Mouse (Mus musculus): ENCODE measurements around the gene Cdhr4. TPM values are rescaled to one million over a fixed set of nuclear protein-coding genes. Genes with fewer than 3 reads are reported as not detected.

Gene Cdhr4
- 0.45 and 0.70 TPM in 2 replicates for polyA plus RNA-seq (2015; fragmentation: Nextera tagmentation; extraction: Ambion mirVana)

GRCm38 (mm10) chr9:107992197-107992596, at the start of gene Cdhr4:
Gene Cdhr4 (plus strand): TSS chr9:107992497.

DNA sequence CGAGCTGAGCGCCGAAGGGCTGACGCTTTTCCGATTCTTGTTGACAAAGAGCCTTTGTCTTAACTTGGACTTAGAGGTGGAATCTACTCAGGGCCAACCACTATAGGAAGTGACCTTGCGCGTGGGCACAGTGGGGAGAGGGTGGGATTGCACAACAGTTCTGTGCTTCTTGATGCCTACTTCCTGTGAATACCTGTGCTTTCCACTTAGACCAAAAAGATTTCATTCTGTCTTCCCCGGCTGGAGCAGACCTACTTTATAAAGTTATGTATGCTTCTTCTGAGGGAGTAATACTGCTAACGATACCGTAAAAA, 42.4 kb upstream of the Cdhr4 start, which contains the start of gene Traip:
Traip (plus strand) TSS at position 215 of the 314 bp plus-strand sequence.

GRCm38 (mm10) chr9:107975399-107976386, 16.6 kb upstream of the Cdhr4 start, which contains the start of gene Uba7:
Gene Uba7 (plus strand): TSS chr9:107975505.

DNA sequence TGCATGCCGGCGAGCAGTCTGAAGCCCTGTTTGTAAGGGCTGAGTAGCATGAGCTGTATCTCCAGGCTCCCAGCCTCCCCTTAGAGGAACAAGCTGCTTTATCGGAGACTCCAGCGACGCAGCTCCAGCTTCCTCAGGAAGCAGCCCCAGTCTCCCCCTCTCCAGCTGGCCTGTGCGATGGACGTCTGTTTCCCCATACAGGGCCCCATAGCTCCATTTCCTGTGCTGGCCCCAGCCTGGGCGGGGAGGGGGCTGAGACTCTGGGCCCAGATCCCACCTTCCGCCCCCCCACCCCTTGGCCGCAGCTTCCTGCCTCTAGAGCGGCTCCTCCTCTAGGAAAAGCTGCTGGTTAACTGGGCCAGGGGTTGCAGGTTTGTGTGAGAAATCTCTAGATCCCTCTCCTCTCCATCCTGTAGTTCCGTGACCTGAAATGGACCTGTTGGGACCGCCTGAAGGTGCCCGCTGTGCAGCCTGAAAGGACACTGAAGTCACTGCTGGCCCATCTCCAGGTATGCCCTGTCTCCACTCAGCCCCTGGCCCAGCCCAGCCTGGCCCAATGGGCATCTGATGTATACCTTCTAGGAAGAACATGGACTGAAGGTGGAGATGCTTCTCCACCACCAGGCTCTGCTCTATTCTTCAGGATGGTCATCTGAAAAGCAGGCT, 9.5 kb upstream of the Cdhr4 start, which contains the start of gene Gm20661:
Gm20661 (plus strand) TSS at position 378 of the 666 bp plus-strand sequence.

GRCm38 (mm10) chr9:107985131-107986119, 6.9 kb upstream of the Cdhr4 start, which contains the start of gene Inka1:
Gene Inka1 (minus strand): TSS chr9:107985879.

GRCm38 (mm10) chr9:107996049-107996448, 3.8 kb downstream of the Cdhr4 start, which contains the start of gene Gm20662:
Gene Gm20662 (plus strand): TSS chr9:107996349.

DNA sequence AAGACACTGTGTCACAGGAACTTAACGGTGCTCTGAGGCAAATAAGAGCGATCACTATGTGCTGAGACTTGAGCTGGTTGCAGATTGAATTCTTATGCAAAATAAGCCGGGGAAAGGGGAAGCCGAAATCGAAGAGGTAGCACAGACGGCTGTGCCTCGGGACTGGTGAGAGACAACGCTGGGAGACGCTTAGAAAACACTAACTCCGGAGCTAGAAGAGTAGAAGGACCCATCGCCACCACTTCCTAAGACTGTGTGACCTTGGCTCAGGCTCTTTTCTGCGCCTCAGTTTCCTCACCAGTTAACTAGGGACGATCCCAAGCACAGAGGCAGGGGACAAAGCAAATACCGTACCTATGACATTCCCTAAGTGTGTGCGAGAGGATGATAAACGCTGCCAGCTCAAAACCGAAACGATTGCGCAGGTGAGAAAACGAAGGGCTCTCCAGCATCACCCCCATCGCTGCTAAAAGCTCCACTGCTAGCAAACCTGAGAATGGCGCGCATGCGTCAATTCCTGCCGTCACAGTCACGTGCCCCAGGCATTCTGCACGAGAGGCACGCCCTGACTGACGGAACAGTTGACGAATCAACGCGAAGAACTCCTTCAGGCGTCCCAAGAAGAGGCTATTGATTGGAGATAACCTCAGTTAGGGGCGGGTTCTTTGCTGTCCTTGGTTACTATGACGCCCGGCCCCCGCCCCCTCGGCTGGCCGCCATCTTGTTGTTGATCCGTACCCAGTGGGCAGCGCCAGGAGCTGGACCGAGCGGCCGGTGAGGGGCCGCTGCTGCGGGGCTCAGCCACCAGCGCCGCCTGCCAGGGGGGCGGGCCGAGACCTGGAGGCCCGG, 9.8 kb downstream of the Cdhr4 start, which contains the start of gene Ip6k1:
Ip6k1 (plus strand) TSS at position 580 of the 849 bp plus-strand sequence.

DNA sequence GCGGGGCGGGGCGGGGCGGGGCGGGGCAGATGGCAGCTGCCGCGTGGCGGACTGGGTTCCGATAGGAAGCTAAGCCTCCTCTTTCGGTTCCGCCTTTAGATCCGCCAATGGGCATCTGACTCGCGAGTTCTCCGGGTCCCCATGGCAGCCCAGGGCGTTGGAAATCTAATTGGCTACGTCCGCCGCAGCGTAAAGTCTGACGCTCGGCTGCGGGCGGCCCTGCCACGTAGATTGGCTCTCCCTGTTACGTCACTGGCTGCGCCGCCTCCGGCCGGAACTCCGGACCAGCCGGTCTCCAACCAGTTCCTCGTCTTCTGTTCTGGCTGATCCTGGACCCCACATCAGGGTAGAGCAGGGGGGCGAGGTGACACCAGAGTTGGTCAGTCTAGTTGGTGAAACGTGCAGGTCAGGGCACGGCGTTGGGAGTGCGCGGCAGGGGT, 56.7 kb downstream of the Cdhr4 start, which contains the start of gene Gmppb:
Gmppb (plus strand) TSS at position 227 of the 440 bp plus-strand sequence.

Other genes with a start within 250 kb of the Cdhr4 start
- gene Rbm5, start 221.5 kb upstream of the Cdhr4 start, polyA plus RNA-seq (2015; fragmentation: Nextera tagmentation; extraction: Ambion mirVana) = 81.2 and 82.1 TPM in 2 replicates
- gene Rbm6, start 119.3 kb upstream of the Cdhr4 start, polyA plus RNA-seq (2015; fragmentation: Nextera tagmentation; extraction: Ambion mirVana) = 31.5 and 34.2 TPM in 2 replicates
- gene Mon1a, start 104.3 kb upstream of the Cdhr4 start, polyA plus RNA-seq (2015; fragmentation: Nextera tagmentation; extraction: Ambion mirVana) = 10.4 and 11.5 TPM in 2 replicates
- 7.8 and 9.4 TPM in 2 replicates for gene Mst1r, start 85.6 kb upstream of the Cdhr4 start, polyA plus RNA-seq (2015; fragmentation: Nextera tagmentation; extraction: Ambion mirVana)
- gene Actl11, start 64.0 kb upstream of the Cdhr4 start, polyA plus RNA-seq (2015; fragmentation: Nextera tagmentation; extraction: Ambion mirVana) = not detected in 2 replicates
- gene Camkv, start 56.8 kb upstream of the Cdhr4 start, polyA plus RNA-seq (2015; fragmentation: Nextera tagmentation; extraction: Ambion mirVana) = 0.16 and 0.28 TPM in 2 replicates
- gene Traip, start 42.4 kb upstream of the Cdhr4 start, polyA plus RNA-seq (2015; fragmentation: Nextera tagmentation; extraction: Ambion mirVana) = 3.9 and 4.5 TPM in 2 replicates
- gene Uba7, start 17.0 kb upstream of the Cdhr4 start, polyA plus RNA-seq (2015; fragmentation: Nextera tagmentation; extraction: Ambion mirVana) = 14.7 and 18.3 TPM in 2 replicates
- 0.31 and 0.41 TPM in 2 replicates for gene Gm20661, start 9.4 kb upstream of the Cdhr4 start, polyA plus RNA-seq (2015; fragmentation: Nextera tagmentation; extraction: Ambion mirVana)
- gene Inka1, start 6.6 kb upstream of the Cdhr4 start, polyA plus RNA-seq (2015; fragmentation: Nextera tagmentation; extraction: Ambion mirVana) = 19.3 and 23.9 TPM in 2 replicates
- 0.19 TPM in 1 of 2 replicates, not detected in the other for gene Gm20662, start 3.9 kb downstream of the Cdhr4 start, polyA plus RNA-seq (2015; fragmentation: Nextera tagmentation; extraction: Ambion mirVana)
- 23.9 and 26.5 TPM in 2 replicates for gene Ip6k1, start 10.0 kb downstream of the Cdhr4 start, polyA plus RNA-seq (2015; fragmentation: Nextera tagmentation; extraction: Ambion mirVana)
- gene Gmppb, start 56.7 kb downstream of the Cdhr4 start, polyA plus RNA-seq (2015; fragmentation: Nextera tagmentation; extraction: Ambion mirVana) = 38.2 and 45.6 TPM in 2 replicates
- gene Amigo3, start 60.7 kb downstream of the Cdhr4 start, polyA plus RNA-seq (2015; fragmentation: Nextera tagmentation; extraction: Ambion mirVana) = 2.6 TPM in 2 replicates
- gene Mst1, start 87.9 kb downstream of the Cdhr4 start, polyA plus RNA-seq (2015; fragmentation: Nextera tagmentation; extraction: Ambion mirVana) = 0.93 and 1.1 TPM in 2 replicates
- gene Rnf123, start 90.8 kb downstream of the Cdhr4 start, polyA plus RNA-seq (2015; fragmentation: Nextera tagmentation; extraction: Ambion mirVana) = 19.7 and 24.9 TPM in 2 replicates
- gene Apeh, start 102.1 kb downstream of the Cdhr4 start, polyA plus RNA-seq (2015; fragmentation: Nextera tagmentation; extraction: Ambion mirVana) = 36.0 and 39.2 TPM in 2 replicates
- gene Bsn, start 197.9 kb downstream of the Cdhr4 start, polyA plus RNA-seq (2015; fragmentation: Nextera tagmentation; extraction: Ambion mirVana) = 0.39 and 0.42 TPM in 2 replicates